Mouse (Mus musculus) G1E (cell line): ENCODE data around the gene Mcf2. TPM values are rescaled to one million over a fixed set of nuclear protein-coding genes. Genes with fewer than 3 reads are reported as not detected.

Source experiments
- ATAC-seq: 2 replicates; pipeline ENCODE4 v1.8.0; 2016; ENCODE audit warnings: mild to moderate bottlenecking; ENCODE audit not compliant: insufficient number of reproducible peaks, poor library complexity, low FRiP score, severe bottlenecking; ENCODE audit errors: extremely low read depth
- DNase-seq: peaks from one replicate; pipeline ENCODE4 v3.0.0; 2012; ENCODE audit warnings: low spot score
- H3K27me3 ChIP-seq: 2 replicates; pipeline ENCODE4 v1.6.1; 2012; ENCODE audit warnings: mild to moderate bottlenecking, low read length, inconsistent platforms; ENCODE audit not compliant: insufficient read depth
- H3K36me3 ChIP-seq: replicated peaks from 2 replicates; pipeline ENCODE3; 2012; ENCODE audit warnings: mild to moderate bottlenecking, inconsistent platforms
- H3K4me1 ChIP-seq: 2 replicates; pipeline ENCODE4 v1.6.1; 2012; ENCODE audit warnings: low read depth, low read length, inconsistent platforms, mixed read lengths; ENCODE audit not compliant: insufficient read depth
- H3K4me3 ChIP-seq: 2 replicates; pipeline ENCODE4 v1.5.1; 2012; ENCODE audit warnings: low read depth, mild to moderate bottlenecking, inconsistent platforms, low read length, moderate library complexity, mixed read lengths
- H3K9me3 ChIP-seq: replicated peaks from 2 replicates; pipeline ENCODE4 v1.6.1; 2012; ENCODE audit warnings: inconsistent platforms
- CTCF ChIP-seq: IDR thresholded peaks from 2 replicates; pipeline ENCODE4 v1.5.1; 2012; ENCODE audit warnings: low read depth, low read length, inconsistent platforms, mixed read lengths
- GATA1 ChIP-seq: IDR thresholded peaks from 2 replicates; pipeline ENCODE4 v1.6.1; 2012; ENCODE audit warnings: borderline replicate concordance, low read length, inconsistent platforms, mixed read lengths
- GATA2 ChIP-seq: IDR thresholded peaks from 2 replicates; pipeline ENCODE4 v1.6.1; 2012; ENCODE audit warnings: low read depth, low read length, inconsistent platforms, borderline replicate concordance
- POLR2AphosphoS5 ChIP-seq: IDR thresholded peaks from 2 replicates; pipeline ENCODE4 v1.6.1; 2012; ENCODE audit warnings: low read depth, low read length, inconsistent platforms; ENCODE audit not compliant: insufficient replicate concordance
- TAL1 ChIP-seq: conservative IDR thresholded peaks from 2 replicates; pipeline ENCODE4 v1.6.1; 2012; ENCODE audit warnings: low read depth, low read length, inconsistent platforms, mixed read lengths
- polyA plus RNA-seq: library from polyadenylated mRNA; stranded (reverse); fragments of >175 nt; gene quantifications from 2 replicates; pipeline ENCODE4 v1.2.3, GENCODE M21; 2012
- total RNA-seq, 2 experiments: library from RNA; stranded (forward) in 1 of 2; stranded (reverse) in 1 of 2; fragments of 200-1000 nt in 1 of 2; fragments of >200 nt in 1 of 2; fragmentation: Nextera tagmentation in 1 of 2; gene quantifications; 2 replicates each; pipeline ENCODE4 v1.2.3; 2014 to 2017

The Mcf2 gene
- not detected in 2 replicates for total RNA-seq (2014; fragmentation: Nextera tagmentation)
- not detected in 2 replicates for total RNA-seq (2017)
- polyA plus RNA-seq, result not detected in 2 replicates

- no peak for ATAC-seq
- Histone ChIP-seq H3K27me3 (peaks cover 14% of the 10 kb centered on the region; the same call in 1 of the 2 replicates), H3K9me3 (no peaks in the 10 kb centered on the region), H3K4me3 (no peak within 1 kb of the TSS), H3K4me1 (no peaks in the 10 kb centered on the region), H3K36me3 (no peaks in the 10 kb centered on the region)
- DNase-seq, result no peak
- TF ChIP-seq TAL1 (no peak), GATA2 (no peak), GATA1 (no peak), POLR2AphosphoS5 (no peak), CTCF (no peak)
These were observed at the start of gene Mcf2 for GRCm38 (mm10) chrX:60178744-60179458. Gene Mcf2 (minus strand): TSS chrX:60179089.

GRCm38 (mm10) chrX:60187726-60188125 is 8.8 kb upstream of the Mcf2 start:
- Histone ChIP-seq H3K4me1 (no peaks in the 10 kb centered on the region), H3K36me3 (no peaks in the 10 kb centered on the region), H3K9me3 (no peaks in the 10 kb centered on the region), H3K27me3 (no peaks in the 10 kb centered on the region), H3K4me3 (no peak overlapping the region)
- TF ChIP-seq GATA2, result no peak
- DNase-seq, result no peak
- no peak for ATAC-seq

GRCm38 (mm10) chrX:60182611-60183010 is 3.7 kb upstream of the Mcf2 start:
- ATAC-seq, result no peak

GRCm38 (mm10) chrX:60178025-60178743 is 705 bp downstream of the Mcf2 start:
- Histone ChIP-seq H3K4me3 (no peak overlapping the region), H3K4me1 (no peaks in the 10 kb centered on the region), H3K27me3 (peaks cover 14% of the 10 kb centered on the region; the same call in 1 of the 2 replicates), H3K36me3 (no peaks in the 10 kb centered on the region), H3K9me3 (no peaks in the 10 kb centered on the region)
- DNase-seq (no peak), ATAC-seq (no peak)
- TF ChIP-seq GATA2 (no peak), TAL1 (no peak), GATA1 (no peak), POLR2AphosphoS5 (no peak), CTCF (no peak)

More at GRCm38 (mm10) chrX:60182611-60183010, 3.7 kb upstream of the Mcf2 start:
- no peak for TF ChIP-seq TAL1
- TF ChIP-seq GATA1, result no peak
- no peak for TF ChIP-seq POLR2AphosphoS5
- TF ChIP-seq GATA2, result no peak
- TF ChIP-seq CTCF, result no peak
- no peak for DNase-seq
- Histone ChIP-seq H3K27me3 (peaks cover 14% of the 10 kb centered on the region; the same call in 1 of the 2 replicates), H3K4me1 (no peaks in the 10 kb centered on the region), H3K4me3 (no peak overlapping the region), H3K9me3 (no peaks in the 10 kb centered on the region), H3K36me3 (no peaks in the 10 kb centered on the region)

GRCm38 (mm10) chrX:60170106-60170505 is 8.8 kb downstream of the Mcf2 start:
- H3K36me3 ChIP-seq, result no peaks in the 10 kb centered on the region
- ATAC-seq, result no peak

GRCm38 (mm10) chrX:60169511-60169910 is 9.4 kb downstream of the Mcf2 start:
- TF ChIP-seq GATA2, result no peak
- no peak for TF ChIP-seq CTCF
- TF ChIP-seq POLR2AphosphoS5, result no peak
- no peak for TF ChIP-seq TAL1
- no peak for TF ChIP-seq GATA1
- no peak for DNase-seq
- H3K36me3 ChIP-seq, result no peaks in the 10 kb centered on the region
- ATAC-seq, result no peak
- H3K4me1 ChIP-seq, result no peaks in the 10 kb centered on the region
- no peaks in the 10 kb centered on the region for H3K9me3 ChIP-seq
- H3K27me3 ChIP-seq, result no peaks in the 10 kb centered on the region
- no peak overlapping the region for H3K4me3 ChIP-seq

More at GRCm38 (mm10) chrX:60170106-60170505, 8.8 kb downstream of the Mcf2 start:
- Histone ChIP-seq H3K9me3 (no peaks in the 10 kb centered on the region), H3K27me3 (no peaks in the 10 kb centered on the region), H3K4me3 (no peak overlapping the region), H3K4me1 (no peaks in the 10 kb centered on the region)
- DNase-seq, result no peak
- TF ChIP-seq TAL1 (no peak), GATA2 (no peak), GATA1 (no peak), CTCF (no peak), POLR2AphosphoS5 (no peak)
